Mouse (Mus musculus): ENCODE measurements at regions not wholly inside any gene's neighbourhood (a gene's known extent, or its start where the extent isn't known, plus 50 kb on each side); places are given as distances from the start of the nearest gene placed in this dataset.

GRCm38 (mm10) chr1:33195114-33195513 lies 474.5 kb downstream of the Prim2 start:
- H3K9ac ChIP-seq (replicated peaks) = no peak overlapping the region
- H3K36me3 ChIP-seq = no peaks in the 10 kb centered on the region
- H3K9me3 ChIP-seq = no peaks in the 10 kb centered on the region
- no peak for ATAC-seq (ENCODE audit: insufficient number of reproducible peaks, insufficient read depth, low FRiP score, low TSS enrichment, low read depth)
- H3K27ac ChIP-seq = no peak overlapping the region
- no peaks in the 10 kb centered on the region for H3K27me3 ChIP-seq
- no peaks in the 10 kb centered on the region for H3K4me1 ChIP-seq (replicated peaks)
- H3K4me2 ChIP-seq = no peak overlapping the region
- 80% methylated on average over 2 of the region's 2 CpGs for WGBS
- no peak overlapping the region for H3K4me3 ChIP-seq (replicated peaks)

- H3K9ac ChIP-seq (replicated peaks) = no peak overlapping the region
- H3K27ac ChIP-seq = no peak overlapping the region
- no peaks in the 10 kb centered on the region for H3K4me1 ChIP-seq (replicated peaks)
- H3K4me3 ChIP-seq (replicated peaks) = no peak overlapping the region
- no peak for ATAC-seq (ENCODE audit: insufficient number of reproducible peaks, insufficient read depth, low FRiP score, low TSS enrichment, low read depth)
- H3K9me3 ChIP-seq = no peaks in the 10 kb centered on the region
- H3K36me3 ChIP-seq = no peaks in the 10 kb centered on the region
- WGBS = 77% methylated on average over 10 of the region's 10 CpGs
- H3K27me3 ChIP-seq = no peaks in the 10 kb centered on the region
- H3K4me2 ChIP-seq = no peak overlapping the region
These were observed 494.8 kb downstream of the Prim2 start for GRCm38 (mm10) chr1:33174646-33175435.

- no peaks in the 10 kb centered on the region for H3K27me3 ChIP-seq
- no peak overlapping the region for H3K27ac ChIP-seq
- no peaks in the 10 kb centered on the region for H3K36me3 ChIP-seq
- H3K4me2 ChIP-seq = no peak overlapping the region
- ATAC-seq (ENCODE audit: insufficient number of reproducible peaks, insufficient read depth, low FRiP score, low TSS enrichment, low read depth) = no peak
- whole genome bisulfite sequencing = 52% methylated on average over 7 of the region's 7 CpGs
- H3K9ac ChIP-seq (replicated peaks) = no peak overlapping the region
- H3K9me3 ChIP-seq = no peaks in the 10 kb centered on the region
- H3K4me1 ChIP-seq (replicated peaks) = no peaks in the 10 kb centered on the region
- H3K4me3 ChIP-seq (replicated peaks) = no peak overlapping the region
These were observed 532.6 kb downstream of the Prim2 start for GRCm38 (mm10) chr1:33136991-33137390.

- Histone ChIP-seq H3K27ac (no peak overlapping the region), H3K27me3 (no peaks in the 10 kb centered on the region), H3K9ac (replicated peaks) (no peak overlapping the region), H3K4me1 (replicated peaks) (no peaks in the 10 kb centered on the region), H3K36me3 (no peaks in the 10 kb centered on the region), H3K4me2 (no peak overlapping the region), H3K9me3 (no peaks in the 10 kb centered on the region), H3K4me3 (replicated peaks) (no peak overlapping the region)
- WGBS = 100% methylated on average over 1 of the region's 1 CpGs
- ATAC-seq (ENCODE audit: insufficient number of reproducible peaks, insufficient read depth, low FRiP score, low TSS enrichment, low read depth) = no peak
These were observed 539.2 kb downstream of the Prim2 start for GRCm38 (mm10) chr1:33130351-33130750.

- Histone ChIP-seq H3K4me3 (replicated peaks) (no peak overlapping the region), H3K36me3 (no peaks in the 10 kb centered on the region), H3K27ac (no peak overlapping the region), H3K27me3 (no peaks in the 10 kb centered on the region), H3K9me3 (no peaks in the 10 kb centered on the region), H3K4me1 (replicated peaks) (no peaks in the 10 kb centered on the region), H3K4me2 (no peak overlapping the region), H3K9ac (replicated peaks) (no peak overlapping the region)
- WGBS = 85% methylated on average over 7 of the region's 7 CpGs
- ATAC-seq (ENCODE audit: insufficient number of reproducible peaks, insufficient read depth, low FRiP score, low TSS enrichment, low read depth) = no peak
These were observed 544.5 kb downstream of the Prim2 start for GRCm38 (mm10) chr1:33125062-33125461.

GRCm38 (mm10) chr1:33106286-33106685 lies 559.2 kb upstream of the Gm5415 start:
- no peak overlapping the region for H3K4me3 ChIP-seq (replicated peaks)
- no peaks in the 10 kb centered on the region for H3K36me3 ChIP-seq
- H3K9ac ChIP-seq (replicated peaks) = no peak overlapping the region
- no peaks in the 10 kb centered on the region for H3K4me1 ChIP-seq (replicated peaks)
- ATAC-seq (ENCODE audit: insufficient number of reproducible peaks, insufficient read depth, low FRiP score, low TSS enrichment, low read depth) = no peak
- H3K27ac ChIP-seq = no peak overlapping the region
- no peak overlapping the region for H3K4me2 ChIP-seq
- H3K9me3 ChIP-seq = peaks cover 4% of the 10 kb centered on the region; the same call in 1 of the 2 replicates
- 81% methylated on average over 5 of the region's 5 CpGs for WGBS
- no peaks in the 10 kb centered on the region for H3K27me3 ChIP-seq

GRCm38 (mm10) chr1:33104296-33104695 lies 557.2 kb upstream of the Gm5415 start:
- no peak overlapping the region for H3K4me3 ChIP-seq (replicated peaks)
- H3K36me3 ChIP-seq = no peaks in the 10 kb centered on the region
- no peak overlapping the region for H3K9ac ChIP-seq (replicated peaks)
- no peaks in the 10 kb centered on the region for H3K27me3 ChIP-seq
- ATAC-seq (ENCODE audit: insufficient number of reproducible peaks, insufficient read depth, low FRiP score, low TSS enrichment, low read depth) = no peak
- H3K4me2 ChIP-seq = no peak overlapping the region
- no peak overlapping the region for H3K27ac ChIP-seq
- H3K4me1 ChIP-seq (replicated peaks) = no peaks in the 10 kb centered on the region
- 86% methylated on average over 1 of the region's 1 CpGs for WGBS
- H3K9me3 ChIP-seq = peaks cover 4% of the 10 kb centered on the region; the same call in 1 of the 2 replicates

GRCm38 (mm10) chr1:33098062-33098461 lies 551.0 kb upstream of the Gm5415 start:
- no peaks in the 10 kb centered on the region for H3K36me3 ChIP-seq
- WGBS = 35% methylated on average over 3 of the region's 3 CpGs
- ATAC-seq (ENCODE audit: insufficient number of reproducible peaks, insufficient read depth, low FRiP score, low TSS enrichment, low read depth) = no peak

GRCm38 (mm10) chr1:33096851-33097250 lies 549.8 kb upstream of the Gm5415 start:
- no peaks in the 10 kb centered on the region for H3K9me3 ChIP-seq
- no peaks in the 10 kb centered on the region for H3K27me3 ChIP-seq
- H3K4me2 ChIP-seq = no peak overlapping the region
- H3K4me3 ChIP-seq (replicated peaks) = no peak overlapping the region
- no peak overlapping the region for H3K9ac ChIP-seq (replicated peaks)
- no peaks in the 10 kb centered on the region for H3K36me3 ChIP-seq
- no peak for ATAC-seq (ENCODE audit: insufficient number of reproducible peaks, insufficient read depth, low FRiP score, low TSS enrichment, low read depth)
- H3K27ac ChIP-seq = no peak overlapping the region
- 91% methylated on average over 1 of the region's 1 CpGs for WGBS
- no peaks in the 10 kb centered on the region for H3K4me1 ChIP-seq (replicated peaks)

More at GRCm38 (mm10) chr1:33098062-33098461, 551.0 kb upstream of the Gm5415 start:
- H3K27ac ChIP-seq = no peak overlapping the region
- no peak overlapping the region for H3K9ac ChIP-seq (replicated peaks)
- H3K4me2 ChIP-seq = no peak overlapping the region
- no peaks in the 10 kb centered on the region for H3K9me3 ChIP-seq
- H3K4me3 ChIP-seq (replicated peaks) = no peak overlapping the region
- H3K27me3 ChIP-seq = no peaks in the 10 kb centered on the region
- no peaks in the 10 kb centered on the region for H3K4me1 ChIP-seq (replicated peaks)

- no peaks in the 10 kb centered on the region for H3K27me3 ChIP-seq
- H3K4me3 ChIP-seq (replicated peaks) = no peak overlapping the region
- no peaks in the 10 kb centered on the region for H3K9me3 ChIP-seq
- H3K36me3 ChIP-seq = no peaks in the 10 kb centered on the region
- no peak overlapping the region for H3K27ac ChIP-seq
- no peak overlapping the region for H3K4me2 ChIP-seq
- WGBS = 92% methylated on average over 1 of the region's 1 CpGs
- ATAC-seq (ENCODE audit: insufficient number of reproducible peaks, insufficient read depth, low FRiP score, low TSS enrichment, low read depth) = no peak
- H3K4me1 ChIP-seq (replicated peaks) = no peaks in the 10 kb centered on the region
- no peak overlapping the region for H3K9ac ChIP-seq (replicated peaks)
These were observed 527.5 kb upstream of the Gm5415 start for GRCm38 (mm10) chr1:33074551-33074950.

- H3K9me3 ChIP-seq = no peaks in the 10 kb centered on the region
- H3K4me2 ChIP-seq = no peak overlapping the region
- H3K27me3 ChIP-seq = no peaks in the 10 kb centered on the region
- no peak overlapping the region for H3K4me3 ChIP-seq (replicated peaks)
- H3K4me1 ChIP-seq (replicated peaks) = no peaks in the 10 kb centered on the region
- H3K9ac ChIP-seq (replicated peaks) = no peak overlapping the region
- ATAC-seq (ENCODE audit: insufficient number of reproducible peaks, insufficient read depth, low FRiP score, low TSS enrichment, low read depth) = no peak
- H3K36me3 ChIP-seq = no peaks in the 10 kb centered on the region
- H3K27ac ChIP-seq = no peak overlapping the region
- WGBS = 78% methylated on average over 2 of the region's 2 CpGs
These were observed 510.9 kb upstream of the Gm5415 start for GRCm38 (mm10) chr1:33058010-33058409.

- Histone ChIP-seq H3K36me3 (no peaks in the 10 kb centered on the region), H3K4me1 (replicated peaks) (no peaks in the 10 kb centered on the region), H3K9ac (replicated peaks) (no peak overlapping the region), H3K4me2 (no peak overlapping the region), H3K4me3 (replicated peaks) (no peak overlapping the region), H3K9me3 (no peaks in the 10 kb centered on the region), H3K27ac (no peak overlapping the region), H3K27me3 (no peaks in the 10 kb centered on the region)
- ATAC-seq (ENCODE audit: insufficient number of reproducible peaks, insufficient read depth, low FRiP score, low TSS enrichment, low read depth) = no peak
- 87% methylated on average over 2 of the region's 2 CpGs for WGBS
These were observed 497.3 kb upstream of the Gm5415 start for GRCm38 (mm10) chr1:33044388-33044787.

Measured in limb, embryonic 12.5 days (tissue).